Mouse (Mus musculus): Measurements from ENCODE around the gene Limch1. TPM values are rescaled to one million over a fixed set of nuclear protein-coding genes. Genes with fewer than 3 reads are reported as not detected.

Gene Limch1
- polyA plus RNA-seq, 1 experiment, result 15.7 TPM

DNA sequence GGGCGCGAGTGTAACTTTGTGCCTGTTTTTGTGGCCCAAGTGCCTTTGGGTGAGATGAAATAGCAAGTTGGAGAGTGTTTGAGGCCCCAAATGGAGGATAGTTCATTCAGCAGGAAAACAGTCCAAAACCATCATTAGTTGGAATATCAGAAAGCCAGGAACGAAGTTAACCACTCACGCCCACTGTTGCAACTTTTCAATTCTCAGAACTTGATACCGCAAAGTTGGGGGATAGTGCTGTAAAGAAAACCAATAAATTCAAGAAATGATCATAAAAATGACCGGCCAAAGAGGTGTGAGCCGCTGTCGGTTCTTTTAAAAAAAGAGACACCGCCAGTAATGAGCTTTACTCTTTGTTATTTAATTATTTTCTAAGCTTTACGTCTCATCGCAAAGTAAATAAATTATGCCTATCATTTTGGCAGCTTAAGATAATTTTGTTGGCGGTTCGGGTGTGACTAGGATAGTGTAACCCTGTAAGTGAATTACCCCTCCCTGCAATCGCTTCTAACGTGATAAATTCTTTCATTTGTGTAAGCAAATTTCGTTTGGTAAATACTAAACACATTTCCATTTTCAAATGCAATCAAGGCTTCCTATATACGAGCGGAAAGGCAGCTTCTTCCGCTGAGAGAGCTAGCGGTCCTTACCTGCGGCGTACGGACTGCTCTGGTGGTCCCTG is 352.6 kb downstream of the Limch1 start:
- no peak overlapping the region for H3K27ac ChIP-seq (ENCODE audit: insufficient read depth, low read length)
- TF ChIP-seq EP300 (IDR thresholded peaks at IDR 0.05; ENCODE audit: insufficient read depth, low read depth, low read length) (no peak), CTCF (IDR thresholded peaks at IDR 0.05; ENCODE audit: low read depth, low read length) (no peak)
- H3K4me3 ChIP-seq (ENCODE audit: low read depth, low read length), result no peak overlapping the region
- H3K36me3 ChIP-seq (ENCODE audit: control insufficient read depth, insufficient read depth, low read length, poor library complexity, severe bottlenecking), result no peaks in the 10 kb centered on the region
- no peaks in the 10 kb centered on the region for H3K4me1 ChIP-seq (ENCODE audit: control insufficient read depth, insufficient read depth, low read length)
- no peak overlapping the region for H3K9ac ChIP-seq (ENCODE audit: low read depth, poor library complexity, severe bottlenecking)
- peaks cover 44% of the 10 kb centered on the region for H3K27me3 ChIP-seq (ENCODE audit: control insufficient read depth, insufficient read depth, low read length, poor library complexity, severe bottlenecking)
- no peaks in the 10 kb centered on the region for H3K9me3 ChIP-seq (replicated peaks; ENCODE audit: control insufficient read depth, insufficient read depth, low read length, poor library complexity, severe bottlenecking)

DNA sequence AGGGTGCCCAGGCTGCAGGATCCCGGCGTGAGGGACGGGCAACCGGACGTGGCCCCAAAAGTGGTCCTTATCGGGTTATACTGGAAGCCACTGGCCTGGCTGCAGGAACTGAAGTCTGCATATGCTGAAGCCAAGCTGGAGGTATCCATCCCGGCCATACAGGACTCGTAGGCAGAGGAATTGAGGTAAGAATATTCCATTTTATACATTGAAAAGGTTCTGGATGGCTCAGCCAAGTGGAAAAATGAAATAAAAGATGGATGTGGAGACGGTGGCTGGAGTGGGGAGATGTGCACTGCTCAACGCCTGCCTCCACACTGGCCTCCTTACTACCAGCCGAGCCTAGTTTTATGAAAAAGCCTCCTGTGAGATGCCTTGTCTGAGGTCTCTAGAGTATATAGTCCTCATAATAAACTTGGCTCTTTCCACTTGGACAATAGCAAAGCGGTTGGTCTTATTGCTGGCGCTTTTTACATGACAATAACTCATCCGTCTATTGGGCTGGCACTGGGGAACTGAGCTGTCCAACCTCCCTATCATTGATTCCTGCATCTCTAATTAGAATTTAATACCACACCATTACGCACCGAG is 353.2 kb downstream of the Limch1 start, which contains the start of gene Phox2b:
Phox2b (minus strand) TSS at position 569 of the 591 bp plus-strand sequence.
- Histone ChIP-seq H3K4me3 (ENCODE audit: low read depth, low read length) (0 out of 2 replicates have a peak within 1 kb of the TSS, but pooled peaks have one; percentile 18), H3K9me3 (replicated peaks; ENCODE audit: control insufficient read depth, insufficient read depth, low read length, poor library complexity, severe bottlenecking) (no peaks in the 10 kb centered on the region), H3K27ac (ENCODE audit: insufficient read depth, low read length) (no peak within 1 kb of the TSS), H3K36me3 (ENCODE audit: control insufficient read depth, insufficient read depth, low read length, poor library complexity, severe bottlenecking) (no peaks in the 10 kb centered on the region), H3K4me1 (ENCODE audit: control insufficient read depth, insufficient read depth, low read length) (no peaks in the 10 kb centered on the region), H3K27me3 (ENCODE audit: control insufficient read depth, insufficient read depth, low read length, poor library complexity, severe bottlenecking) (peaks cover 44% of the 10 kb centered on the region), H3K9ac (ENCODE audit: low read depth, poor library complexity, severe bottlenecking) (no peak within 1 kb of the TSS)
- TF ChIP-seq EP300 (IDR thresholded peaks at IDR 0.05; ENCODE audit: insufficient read depth, low read depth, low read length) (no peak), CTCF (IDR thresholded peaks at IDR 0.05; ENCODE audit: low read depth, low read length) (no peak), POLR2A (IDR thresholded peaks at IDR 0.05; ENCODE audit: insufficient read depth, low read length) (no peak)

DNA sequence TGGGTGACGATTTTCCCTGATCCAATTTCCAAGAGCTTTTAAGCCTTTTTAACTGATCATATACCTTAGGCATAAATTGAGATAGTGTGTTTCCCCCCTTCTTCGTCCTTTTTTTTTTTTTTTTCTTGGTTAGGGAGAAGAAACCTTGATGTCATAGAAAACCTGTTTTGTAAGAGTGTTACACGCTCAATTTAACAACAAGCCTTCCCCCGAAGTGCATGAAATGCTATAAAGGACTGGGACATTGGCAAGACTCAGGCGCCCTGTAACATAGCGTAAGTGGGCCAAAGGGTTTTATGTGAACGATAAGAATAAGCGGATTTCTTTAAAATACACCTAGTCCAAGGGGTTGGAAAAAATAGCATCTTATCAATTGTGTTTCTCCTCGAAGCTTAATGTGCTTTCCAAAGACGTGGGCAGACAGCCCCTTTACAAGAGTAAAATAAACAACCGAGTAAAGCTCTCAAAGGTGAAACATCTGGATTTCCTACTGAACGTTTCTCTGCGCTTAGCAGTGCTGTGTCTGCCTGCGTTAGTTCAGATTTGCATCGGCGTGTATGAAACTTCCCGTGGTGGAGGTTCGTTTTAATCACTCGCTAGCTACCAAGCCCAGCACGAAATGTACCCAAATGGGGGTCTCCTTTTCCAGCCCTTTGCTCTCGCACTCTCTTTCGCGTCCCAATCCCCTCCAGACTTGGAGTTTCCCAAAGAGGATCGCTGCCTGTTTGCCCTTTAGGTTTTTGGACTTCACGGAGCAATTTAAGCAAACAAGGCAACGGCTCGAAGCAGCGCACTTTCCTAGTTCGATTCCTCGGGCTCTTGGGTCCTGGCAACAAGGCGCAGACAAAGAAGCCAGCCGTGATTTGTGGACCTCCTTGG is 354.0 kb downstream of the Limch1 start:
- 0 out of 2 replicates have a peak overlapping the region, but pooled peaks have one; percentile 18 for H3K4me3 ChIP-seq (ENCODE audit: low read depth, low read length)
- H3K4me1 ChIP-seq (ENCODE audit: control insufficient read depth, insufficient read depth, low read length), result no peaks in the 10 kb centered on the region

DNA sequence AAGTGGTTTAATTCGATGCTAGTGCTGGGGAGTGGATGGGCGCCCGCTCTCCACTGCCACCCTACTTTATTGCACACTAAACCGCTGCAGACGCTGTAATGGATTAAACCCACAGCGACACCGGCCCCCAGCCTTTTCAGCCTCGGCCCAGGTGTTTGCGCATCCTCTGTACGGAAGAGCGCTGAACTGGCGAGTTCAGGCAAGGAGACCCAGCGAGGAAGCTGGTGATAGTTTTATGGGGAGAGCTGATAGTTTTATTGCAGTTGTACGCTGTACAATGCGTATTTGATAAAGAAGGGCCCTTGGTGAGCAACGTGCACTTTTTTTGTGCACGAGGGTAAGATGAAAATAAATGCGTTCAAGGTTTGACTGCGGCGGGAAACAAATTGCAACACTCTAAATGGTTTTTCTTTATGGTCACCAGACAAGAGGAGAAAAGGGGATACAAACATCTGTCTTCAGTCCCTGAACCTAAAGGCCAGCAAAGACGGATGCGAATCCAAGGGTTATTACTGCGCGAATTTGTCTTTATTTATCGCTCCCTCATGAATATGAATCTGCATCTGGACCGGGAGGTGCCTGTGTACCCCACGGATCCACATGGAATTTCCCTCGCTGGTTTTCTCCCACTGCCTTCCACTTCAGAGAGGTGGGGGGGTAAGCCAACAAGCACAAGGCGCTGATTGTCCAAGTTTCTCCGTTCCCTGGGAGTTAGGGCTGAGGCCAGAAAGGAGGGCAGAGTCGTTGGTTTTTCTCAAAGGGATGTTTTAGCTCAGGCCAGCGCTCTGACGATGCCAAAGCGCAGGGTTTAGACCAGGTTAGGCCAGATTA is 355.2 kb downstream of the Limch1 start:
- Histone ChIP-seq H3K27me3 (ENCODE audit: control insufficient read depth, insufficient read depth, low read length, poor library complexity, severe bottlenecking) (peaks cover 38% of the 10 kb centered on the region), H3K9ac (ENCODE audit: low read depth, poor library complexity, severe bottlenecking) (no peak overlapping the region), H3K4me1 (ENCODE audit: control insufficient read depth, insufficient read depth, low read length) (no peaks in the 10 kb centered on the region), H3K27ac (ENCODE audit: insufficient read depth, low read length) (no peak overlapping the region), H3K4me3 (ENCODE audit: low read depth, low read length) (no peak overlapping the region), H3K9me3 (replicated peaks; ENCODE audit: control insufficient read depth, insufficient read depth, low read length, poor library complexity, severe bottlenecking) (no peaks in the 10 kb centered on the region), H3K36me3 (ENCODE audit: control insufficient read depth, insufficient read depth, low read length, poor library complexity, severe bottlenecking) (no peaks in the 10 kb centered on the region)
- no peak for TF ChIP-seq EP300 (IDR thresholded peaks at IDR 0.05; ENCODE audit: insufficient read depth, low read depth, low read length)
- no peak for TF ChIP-seq POLR2A (IDR thresholded peaks at IDR 0.05; ENCODE audit: insufficient read depth, low read length)
- no peak for TF ChIP-seq CTCF (IDR thresholded peaks at IDR 0.05; ENCODE audit: low read depth, low read length)

More for the DNA sequence above, 354.0 kb downstream of the Limch1 start:
- Histone ChIP-seq H3K27ac (ENCODE audit: insufficient read depth, low read length) (no peak overlapping the region), H3K36me3 (ENCODE audit: control insufficient read depth, insufficient read depth, low read length, poor library complexity, severe bottlenecking) (no peaks in the 10 kb centered on the region), H3K27me3 (ENCODE audit: control insufficient read depth, insufficient read depth, low read length, poor library complexity, severe bottlenecking) (peaks cover 43% of the 10 kb centered on the region), H3K9me3 (replicated peaks; ENCODE audit: control insufficient read depth, insufficient read depth, low read length, poor library complexity, severe bottlenecking) (no peaks in the 10 kb centered on the region), H3K9ac (ENCODE audit: low read depth, poor library complexity, severe bottlenecking) (no peak overlapping the region)
- TF ChIP-seq CTCF (IDR thresholded peaks at IDR 0.05; ENCODE audit: low read depth, low read length) (no peak), POLR2A (IDR thresholded peaks at IDR 0.05; ENCODE audit: insufficient read depth, low read length) (no peak)

DNA sequence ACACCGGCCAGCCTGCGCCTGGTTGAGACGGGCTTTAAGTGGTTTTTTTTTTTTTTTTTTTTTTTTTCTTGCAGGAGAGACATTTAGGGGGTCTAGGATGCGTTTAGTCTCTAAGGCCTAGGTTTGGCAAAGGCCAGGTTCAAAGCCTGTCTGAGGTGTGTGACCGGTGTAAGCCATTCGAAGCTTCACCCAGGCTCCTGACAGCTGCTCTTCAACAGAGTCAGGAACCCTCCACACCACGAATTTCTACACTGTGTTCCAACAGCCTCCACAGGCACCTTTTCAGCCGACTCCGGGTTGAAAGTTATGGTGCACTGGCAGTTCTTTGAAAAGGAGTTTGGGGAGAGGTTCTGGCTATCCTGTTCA is 355.8 kb downstream of the Limch1 start:
- H3K4me1 ChIP-seq (ENCODE audit: control insufficient read depth, insufficient read depth, low read length), result no peaks in the 10 kb centered on the region
- no peaks in the 10 kb centered on the region for H3K9me3 ChIP-seq (replicated peaks; ENCODE audit: control insufficient read depth, insufficient read depth, low read length, poor library complexity, severe bottlenecking)
- H3K9ac ChIP-seq (ENCODE audit: low read depth, poor library complexity, severe bottlenecking), result no peak overlapping the region
- no peak overlapping the region for H3K27ac ChIP-seq (ENCODE audit: insufficient read depth, low read length)
- no peak overlapping the region for H3K4me3 ChIP-seq (ENCODE audit: low read depth, low read length)
- TF ChIP-seq POLR2A (IDR thresholded peaks at IDR 0.05; ENCODE audit: insufficient read depth, low read length) (no peak), CTCF (IDR thresholded peaks at IDR 0.05; ENCODE audit: low read depth, low read length) (no peak), EP300 (IDR thresholded peaks at IDR 0.05; ENCODE audit: insufficient read depth, low read depth, low read length) (no peak)
- peaks cover 33% of the 10 kb centered on the region for H3K27me3 ChIP-seq (ENCODE audit: control insufficient read depth, insufficient read depth, low read length, poor library complexity, severe bottlenecking)
- no peaks in the 10 kb centered on the region for H3K36me3 ChIP-seq (ENCODE audit: control insufficient read depth, insufficient read depth, low read length, poor library complexity, severe bottlenecking)
